Mouse (Mus musculus) testis, adult 2 months (tissue): ENCODE measurements around the gene Eif2ak3.

Experiments used
- CTCF ChIP-seq: fragments of 200-500 bp; IDR thresholded peaks from 2 replicates; pipeline ENCODE4 v1.5.1; 2012; ENCODE audit warnings: low read depth, mild to moderate bottlenecking, inconsistent platforms, low read length, moderate library complexity; ENCODE audit not compliant: control insufficient read depth, insufficient read depth, insufficient replicate concordance
- POLR2A ChIP-seq: fragments of 200-500 bp; IDR thresholded peaks from 2 replicates; pipeline ENCODE4 v1.6.1; 2012; ENCODE audit warnings: low read depth, mild to moderate bottlenecking, inconsistent platforms, low read length, moderate library complexity; ENCODE audit not compliant: control insufficient read depth

DNA sequence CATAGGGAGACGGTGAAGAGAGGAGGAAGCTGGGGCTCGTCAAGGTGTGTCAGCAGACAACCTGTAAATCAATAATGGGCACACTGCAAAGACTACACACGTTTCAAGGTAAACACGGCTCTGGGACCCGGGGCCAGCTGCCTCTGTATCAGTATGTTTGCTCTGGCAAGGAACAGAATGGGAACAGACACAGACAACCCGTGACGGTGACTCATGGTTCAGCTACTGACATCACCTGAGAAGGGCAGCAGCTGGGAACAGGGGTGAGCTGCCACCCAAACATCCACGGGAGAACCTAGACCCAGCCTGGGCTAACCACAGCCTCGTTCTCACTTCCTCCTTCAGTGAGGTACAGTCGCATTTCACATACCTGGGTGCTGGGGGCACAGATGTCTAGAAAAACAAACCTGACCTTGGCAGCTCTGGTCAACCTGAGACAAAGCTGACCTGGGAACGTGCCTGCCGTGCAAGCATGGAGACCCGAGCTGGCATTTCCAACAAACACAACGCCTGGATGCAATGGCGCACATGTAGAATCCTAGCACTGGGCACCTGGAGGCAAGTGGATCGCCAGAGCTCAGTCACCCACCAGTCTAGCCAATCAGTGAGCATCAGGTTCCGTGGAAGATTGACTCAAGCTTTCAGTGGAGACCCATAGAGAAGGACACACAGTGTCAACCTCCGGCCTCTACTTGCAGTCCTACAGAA is 30.2 kb upstream of the Eif2ak3 start:
- no peak for TF ChIP-seq CTCF
- no peak for TF ChIP-seq POLR2A
